In genomic region chr3:152929256-152929787, GRCm38 (mm10) we compare ENCODE assay signal across 14 mouse cellular contexts. TPM values are rescaled to one million over a fixed set of nuclear protein-coding genes. Genes with fewer than 3 reads are reported as not detected.
DNase-seq lines count a peak whose midpoint lies in the region; ATAC-seq lines count a peak whose summit lies in the region.
"Had no signal": no experiment of that assay in that cellular context is flagged by ENCODE, and none has a peak within 500 bp of the region (broad histone marks: within the 10 kb centered on the region; RNA-seq: fewer than 3 reads in every experiment).

No protein-coding gene starts in this region.

- no peaks in the 10 kb centered on the region for H3K9me3 ChIP-seq in forebrain, embryonic 14.5 days (replicated peaks; ENCODE audit: control insufficient read depth, low read length)
- no peaks in the 10 kb centered on the region for H3K9me3 ChIP-seq in forebrain, embryonic 16.5 days (ENCODE audit: control insufficient read depth, low read length)
- no peaks in the 10 kb centered on the region for H3K9me3 ChIP-seq in embryonic facial prominence, embryonic 14.5 days (ENCODE audit: control insufficient read depth, low read length)
- H3K9me3 ChIP-seq in heart, embryonic 10.5 days: no peaks in the 10 kb centered on the region
- H3K9me3 ChIP-seq: embryonic facial prominence, embryonic 12.5 days had no signal

- no peak overlapping the region for H3K27ac ChIP-seq in forebrain, embryonic 14.5 days (ENCODE audit: low read depth, low read length)
- H3K27ac ChIP-seq in forebrain, embryonic 16.5 days (ENCODE audit: low read length): no peak overlapping the region
- H3K27ac ChIP-seq in embryonic facial prominence, embryonic 14.5 days (replicated peaks; ENCODE audit: low read depth, low read length): no peak overlapping the region
- no peak overlapping the region for H3K27ac ChIP-seq in heart, embryonic 10.5 days
- H3K27ac ChIP-seq: embryonic facial prominence, embryonic 12.5 days had no signal

- 47% methylated on average over 10 of the region's 10 CpGs for WGBS in forebrain, embryonic 14.5 days
- WGBS in forebrain, embryonic 16.5 days: 42% methylated on average over 10 of the region's 10 CpGs
- 55% methylated on average over 10 of the region's 10 CpGs for WGBS in embryonic facial prominence, embryonic 14.5 days
- WGBS in heart, embryonic 10.5 days: 67% methylated on average over 10 of the region's 10 CpGs

- H3K9ac ChIP-seq in forebrain, embryonic 14.5 days (ENCODE audit: low read length): no peak overlapping the region
- no peak overlapping the region for H3K9ac ChIP-seq in forebrain, embryonic 16.5 days (replicated peaks; ENCODE audit: low read depth, low read length)
- H3K9ac ChIP-seq in embryonic facial prominence, embryonic 14.5 days (ENCODE audit: low read depth, low read length): no peak overlapping the region
- H3K9ac ChIP-seq: embryonic facial prominence, embryonic 12.5 days; lung, embryonic 14.5 days had no signal

- no peaks in the 10 kb centered on the region for H3K27me3 ChIP-seq in forebrain, embryonic 14.5 days (replicated peaks; ENCODE audit: control insufficient read depth, insufficient read depth, low read length)
- H3K27me3 ChIP-seq in forebrain, embryonic 16.5 days (replicated peaks; ENCODE audit: control insufficient read depth, insufficient read depth, low read length): no peaks in the 10 kb centered on the region
- H3K27me3 ChIP-seq in embryonic facial prominence, embryonic 14.5 days (replicated peaks; ENCODE audit: control insufficient read depth, insufficient read depth, low read length): no peaks in the 10 kb centered on the region
- H3K27me3 ChIP-seq in heart, embryonic 10.5 days (ENCODE audit: insufficient read depth, poor library complexity, severe bottlenecking): peaks cover 5% of the 10 kb centered on the region; the same call in 1 of the 2 replicates
- H3K27me3 ChIP-seq: embryonic facial prominence, embryonic 12.5 days had no signal

- DNase-seq in forebrain, embryonic 14.5 days (ENCODE audit: low spot score): no peak
- DNase-seq in thymus, postnatal 0 days (ENCODE audit: low spot score): peak; percentile 38
- no peak for DNase-seq in thymus, adult 18-20 months
- DNase-seq in embryonic facial prominence, embryonic 14.5 days (ENCODE audit: low spot score): no peak
- no peak for DNase-seq in left cerebral cortex, postnatal 4 days
- DNase-seq in ovary, postnatal 10 days (ENCODE audit: low spot score): no peak
- DNase-seq in heart, embryonic 10.5 days (ENCODE audit: low spot score): no peak
- DNase-seq: cerebellum, adult 2 months; heart, postnatal 4 days; kidney, adult 11 months; kidney, postnatal 4 days had no signal

- no peaks in the 10 kb centered on the region for H3K36me3 ChIP-seq in forebrain, embryonic 14.5 days (ENCODE audit: control insufficient read depth, insufficient read depth, low read length)
- H3K36me3 ChIP-seq in forebrain, embryonic 16.5 days (ENCODE audit: control insufficient read depth, insufficient read depth): no peaks in the 10 kb centered on the region
- H3K36me3 ChIP-seq in embryonic facial prominence, embryonic 14.5 days (ENCODE audit: control insufficient read depth, insufficient read depth, low read length): no peaks in the 10 kb centered on the region
- H3K36me3 ChIP-seq in heart, embryonic 10.5 days: no peaks in the 10 kb centered on the region
- H3K36me3 ChIP-seq: embryonic facial prominence, embryonic 12.5 days had no signal

- peak; percentile 32; the same call in 1 of the 2 replicates for ATAC-seq in forebrain, embryonic 14.5 days
- ATAC-seq in forebrain, embryonic 16.5 days: no peak
- peak; percentile 60; the same call in 1 of the 2 replicates for ATAC-seq in embryonic facial prominence, embryonic 14.5 days (ENCODE audit: low read depth)

- H3K4me1 ChIP-seq in forebrain, embryonic 14.5 days (ENCODE audit: control insufficient read depth, insufficient read depth, low read length): peaks cover 10% of the 10 kb centered on the region
- peaks cover 16% of the 10 kb centered on the region for H3K4me1 ChIP-seq in forebrain, embryonic 16.5 days (replicated peaks; ENCODE audit: control insufficient read depth, insufficient read depth, low read length)
- H3K4me1 ChIP-seq in embryonic facial prominence, embryonic 14.5 days (ENCODE audit: control insufficient read depth, insufficient read depth, low read length): no peaks in the 10 kb centered on the region
- peaks cover 26% of the 10 kb centered on the region for H3K4me1 ChIP-seq in heart, embryonic 10.5 days

- H3K4me3 ChIP-seq in forebrain, embryonic 14.5 days (ENCODE audit: low read depth, low read length): no peak overlapping the region
- H3K4me3 ChIP-seq in forebrain, embryonic 16.5 days (replicated peaks; ENCODE audit: low read length): no peak overlapping the region
- no peak overlapping the region for H3K4me3 ChIP-seq in embryonic facial prominence, embryonic 14.5 days (ENCODE audit: low read depth, low read length)
- H3K4me3 ChIP-seq in heart, embryonic 10.5 days: no peak overlapping the region
- H3K4me3 ChIP-seq: embryonic facial prominence, embryonic 12.5 days had no signal

- no peak overlapping the region for H3K4me2 ChIP-seq in forebrain, embryonic 14.5 days (ENCODE audit: low read length)
- H3K4me2 ChIP-seq in forebrain, embryonic 16.5 days (ENCODE audit: low read length): no peak overlapping the region
- peak overlapping the region; percentile 20; the same call in 1 of the 2 replicates for H3K4me2 ChIP-seq in embryonic facial prominence, embryonic 14.5 days (ENCODE audit: low read depth, low read length)
- H3K4me2 ChIP-seq: embryonic facial prominence, embryonic 12.5 days; lung, embryonic 14.5 days had no signal

- intact Hi-C loops in left cerebral cortex, postnatal 4 days (cut with DNase I): no loop called here

RNA-seq across cellular contexts. Expression of gene St6galnac5, which starts 52.7 kb away (rescaled TPM):
- polyA plus RNA-seq in forebrain, embryonic 14.5 days (2014; fragmentation: Nextera tagmentation; extraction: Ambion mirVana): 8.4 and 16.7 TPM in 2 replicates
- 18.5 and 23.1 TPM in 2 replicates for polyA plus RNA-seq in forebrain, embryonic 16.5 days (2015; fragmentation: Nextera tagmentation; extraction: Ambion mirVana)
- 0.05 and 0.23 TPM in 2 replicates for polyA plus RNA-seq in thymus, postnatal 0 days (2015; fragmentation: Nextera tagmentation; extraction: Ambion mirVana)
- 1.1 and 1.2 TPM in 2 replicates for polyA plus RNA-seq in embryonic facial prominence, embryonic 14.5 days (2014; fragmentation: Nextera tagmentation; extraction: Ambion mirVana)
- total RNA-seq in left cerebral cortex, postnatal 4 days (2021): 10 to 100 TPM; 50.0 to 62.1 TPM
- 0.70 and 1.3 TPM in 2 replicates for polyA plus RNA-seq in heart, embryonic 10.5 days (2016; fragmentation: Nextera tagmentation; extraction: Ambion mirVana)
